Comparison of ENCODE assay signal across 20 mouse cellular contexts in genomic region chr2:173267562-173267961, GRCm38 (mm10). TPM values are rescaled to one million over a fixed set of nuclear protein-coding genes. Genes with fewer than 3 reads are reported as not detected.
"Had no signal": no experiment of that assay in that cellular context is flagged by ENCODE, and none has a peak within 500 bp of the region (broad histone marks: within the 10 kb centered on the region; RNA-seq: fewer than 3 reads in every experiment).

No protein-coding gene starts in this region.

- H3K27ac ChIP-seq: kidney, postnatal 0 days; left cerebral cortex, adult 2 months; limb, embryonic 12.5 days; limb, embryonic 15.5 days; liver, embryonic 14.5 days; macrophage; midbrain, embryonic 12.5 days; midbrain, embryonic 15.5 days; neural tube, embryonic 15.5 days had no signal

- H3K36me3 ChIP-seq: limb, embryonic 12.5 days; limb, embryonic 15.5 days; midbrain, embryonic 12.5 days; midbrain, embryonic 15.5 days; neural tube, embryonic 15.5 days had no signal

- H3K4me3 ChIP-seq: left cerebral cortex, adult 2 months; limb, embryonic 12.5 days; limb, embryonic 15.5 days; midbrain, embryonic 12.5 days; midbrain, embryonic 15.5 days; neural tube, embryonic 15.5 days had no signal

- DNase-seq: kidney, adult 2 months; kidney, postnatal 36 days; layer of hippocampus, postnatal 36 days; left cerebral cortex, postnatal 4 days; liver, postnatal 0 days; lung, embryonic 14.5 days; thymus, postnatal 25 days had no signal

- H3K27me3 ChIP-seq: limb, embryonic 12.5 days; limb, embryonic 15.5 days; midbrain, embryonic 15.5 days; neural tube, embryonic 15.5 days had no signal

RNA-seq across cellular contexts. Expression of gene Zbp1, which starts 48.8 kb away (rescaled TPM):
- total RNA-seq: layer of hippocampus, postnatal 10 days had no signal
- polyA plus RNA-seq: kidney, embryonic 14.5 days; limb, embryonic 12.5 days; liver, embryonic 11.5 days; neural tube, embryonic 11.5 days had no signal
